Mouse (Mus musculus) small intestine, adult 2 months (tissue): ENCODE results near the gene Dnajc2. TPM values are rescaled to one million over a fixed set of nuclear protein-coding genes. Genes with fewer than 3 reads are reported as not detected.

Experiments
- H3K27ac ChIP-seq: fragments of 200-500 bp; 2 replicates; pipeline ENCODE4 v1.5.1; 2012; ENCODE audit warnings: low read depth, low read length, control low read depth, inconsistent platforms; ENCODE audit not compliant: insufficient read depth
- H3K27me3 ChIP-seq: fragments of 200-500 bp; 2 replicates; pipeline ENCODE4 v1.6.1; 2012; ENCODE audit warnings: mild to moderate bottlenecking, moderate library complexity, low read length, inconsistent platforms; ENCODE audit not compliant: control insufficient read depth, insufficient read depth
- H3K36me3 ChIP-seq: fragments of 200-500 bp; 2 replicates; pipeline ENCODE4 v1.6.1; 2012; ENCODE audit warnings: mild to moderate bottlenecking, low read length, control low read depth, inconsistent platforms; ENCODE audit not compliant: control insufficient read depth, insufficient read depth
- H3K4me1 ChIP-seq: fragments of 200-500 bp; 2 replicates; pipeline ENCODE4 v1.6.1; 2012; ENCODE audit warnings: low read length, inconsistent platforms, mixed read lengths; ENCODE audit not compliant: control insufficient read depth, insufficient read depth, insufficient read length
- H3K4me3 ChIP-seq: fragments of 200-500 bp; 2 replicates; pipeline ENCODE4 v1.5.1; 2012; ENCODE audit warnings: low read depth, mild to moderate bottlenecking, control low read depth, inconsistent platforms, low read length, moderate library complexity
- CTCF ChIP-seq: fragments of 200-500 bp; IDR thresholded peaks from 2 replicates; pipeline ENCODE4 v1.5.1; 2012; ENCODE audit warnings: low read depth, mild to moderate bottlenecking, control low read depth, inconsistent platforms, low read length, moderate library complexity, mixed read lengths; ENCODE audit not compliant: insufficient replicate concordance, insufficient read length; ENCODE audit errors: extremely low read depth
- POLR2A ChIP-seq: fragments of 200-500 bp; IDR thresholded peaks from 2 replicates; pipeline ENCODE4 v1.6.1; 2012; ENCODE audit warnings: low read depth, mild to moderate bottlenecking, control low read depth, inconsistent platforms, low read length, moderate library complexity
- WGBS: fragments of 180-500 bp; shearing (Covaris S2); methylation state at CpG from one replicate; pipeline ENCODE4 v1.1.7; 2018; 5-methylcytosine and 5-hydroxymethylcytosine counted together
- polyA plus RNA-seq: library from polyadenylated mRNA; depleted of rRNA; stranded (reverse); fragments of >200 nt; gene quantifications from 2 replicates; pipeline ENCODE4 v1.2.3, GENCODE M21; 2012; rRNA removed

Dnajc2 gene
- polyA plus RNA-seq: 3.2 and 9.2 TPM in 2 replicates

GRCm38 (mm10) chr5:21785053-21785452 is at the start of gene Dnajc2, which contains the start of gene Psmc2:
Gene Dnajc2, minus strand, starts transcription at chr5:21785251.
Gene Psmc2, plus strand, starts transcription at chr5:21785283.
- under 1% methylated on average over 37 of the region's 37 CpGs for WGBS
- peaks cover 12% of the 10 kb centered on the region for H3K36me3 ChIP-seq
- H3K4me3 ChIP-seq: peak within 1 kb of the TSS; percentile 69
- H3K27me3 ChIP-seq: no peaks in the 10 kb centered on the region
- peak within 1 kb of the TSS; percentile 70; the same call in 1 of the 2 replicates for H3K27ac ChIP-seq
- no peak for TF ChIP-seq CTCF
- TF ChIP-seq POLR2A: no peak
- peaks cover 2% of the 10 kb centered on the region; the same call in 1 of the 2 replicates for H3K4me1 ChIP-seq

GRCm38 (mm10) chr5:21831761-21832160 is 46.7 kb upstream of the Dnajc2 start:
- no peak for TF ChIP-seq POLR2A
- TF ChIP-seq CTCF: no peak
- 63% methylated on average over 3 of the region's 3 CpGs for WGBS
- Histone ChIP-seq H3K27me3 (no peaks in the 10 kb centered on the region), H3K4me1 (no peaks in the 10 kb centered on the region), H3K27ac (no peak overlapping the region), H3K4me3 (no peak overlapping the region), H3K36me3 (no peaks in the 10 kb centered on the region)

GRCm38 (mm10) chr5:21828855-21829254 is 43.8 kb upstream of the Dnajc2 start:
- no peak for TF ChIP-seq POLR2A
- TF ChIP-seq CTCF: no peak
- no peaks in the 10 kb centered on the region for H3K4me1 ChIP-seq
- H3K36me3 ChIP-seq: no peaks in the 10 kb centered on the region
- 64% methylated on average over 4 of the region's 4 CpGs for WGBS
- H3K27ac ChIP-seq: no peak overlapping the region
- no peak overlapping the region for H3K4me3 ChIP-seq
- no peaks in the 10 kb centered on the region for H3K27me3 ChIP-seq

- WGBS: 19% methylated on average over 6 of the region's 6 CpGs
- H3K4me3 ChIP-seq: no peak overlapping the region
- TF ChIP-seq CTCF: no peak
- TF ChIP-seq POLR2A: no peak
Observed at GRCm38 (mm10) chr5:21827643-21828042, 42.6 kb upstream of the Dnajc2 start.

GRCm38 (mm10) chr5:21826370-21826769 is 41.3 kb upstream of the Dnajc2 start:
- WGBS: 75% methylated on average over 7 of the region's 7 CpGs
- no peak for TF ChIP-seq POLR2A
- no peak for TF ChIP-seq CTCF
- no peak overlapping the region for H3K4me3 ChIP-seq

More at GRCm38 (mm10) chr5:21827643-21828042, 42.6 kb upstream of the Dnajc2 start:
- H3K4me1 ChIP-seq: no peaks in the 10 kb centered on the region
- H3K36me3 ChIP-seq: no peaks in the 10 kb centered on the region
- H3K27me3 ChIP-seq: no peaks in the 10 kb centered on the region
- H3K27ac ChIP-seq: no peak overlapping the region

GRCm38 (mm10) chr5:21813994-21814393 is 28.9 kb upstream of the Dnajc2 start:
- 63% methylated on average over 1 of the region's 1 CpGs for WGBS

More at GRCm38 (mm10) chr5:21826370-21826769, 41.3 kb upstream of the Dnajc2 start:
- Histone ChIP-seq H3K4me1 (no peaks in the 10 kb centered on the region), H3K36me3 (no peaks in the 10 kb centered on the region), H3K27me3 (no peaks in the 10 kb centered on the region), H3K27ac (no peak overlapping the region)

GRCm38 (mm10) chr5:21810924-21811323 is 25.9 kb upstream of the Dnajc2 start:
- no peak for TF ChIP-seq POLR2A
- no peak for TF ChIP-seq CTCF
- Histone ChIP-seq H3K36me3 (no peaks in the 10 kb centered on the region), H3K27me3 (no peaks in the 10 kb centered on the region), H3K27ac (no peak overlapping the region), H3K4me3 (no peak overlapping the region), H3K4me1 (no peaks in the 10 kb centered on the region)
- 72% methylated on average over 10 of the region's 10 CpGs for WGBS

More at GRCm38 (mm10) chr5:21813994-21814393, 28.9 kb upstream of the Dnajc2 start:
- Histone ChIP-seq H3K4me1 (no peaks in the 10 kb centered on the region), H3K27me3 (no peaks in the 10 kb centered on the region), H3K4me3 (no peak overlapping the region), H3K27ac (no peak overlapping the region), H3K36me3 (no peaks in the 10 kb centered on the region)
- TF ChIP-seq CTCF (peak; percentile 26; the same call in 1 of the 2 replicates), POLR2A (no peak)

GRCm38 (mm10) chr5:21804837-21805236 is 19.8 kb upstream of the Dnajc2 start:
- Histone ChIP-seq H3K27me3 (no peaks in the 10 kb centered on the region), H3K36me3 (peaks cover 28% of the 10 kb centered on the region), H3K27ac (no peak overlapping the region), H3K4me1 (no peaks in the 10 kb centered on the region), H3K4me3 (no peak overlapping the region)
- 63% methylated on average over 4 of the region's 4 CpGs for WGBS
- TF ChIP-seq POLR2A (no peak), CTCF (no peak)
